Mouse (Mus musculus): ENCODE data around the gene Carm1. TPM values are rescaled to one million over a fixed set of nuclear protein-coding genes. Genes with fewer than 3 reads are reported as not detected.
A peak's percentile ranks its signal among the peaks of the same experiment; 100 is the strongest.

The Carm1 gene
- polyA plus RNA-seq, 1 experiment from 2014 or later: 71.9 TPM

- H3K4me3 ChIP-seq: peak within 1 kb of the TSS; percentile 75
- WGBS: under 1% methylated on average over 45 of the region's 45 CpGs
- no peaks in the 10 kb centered on the region for H3K9me3 ChIP-seq
- peaks cover 25% of the 10 kb centered on the region for H3K4me1 ChIP-seq (replicated peaks)
- peak within 1 kb of the TSS; percentile 99 for H3K27ac ChIP-seq
- DNase-seq (ENCODE audit: low spot score): peak; percentile 100
- peaks cover 25% of the 10 kb centered on the region for H3K36me3 ChIP-seq
- no peaks in the 10 kb centered on the region for H3K27me3 ChIP-seq (ENCODE audit: insufficient read depth, poor library complexity, severe bottlenecking)
Observed at GRCm38 (mm10) chr9:21615617-21616231, 69.0 kb downstream of the Carm1 start, which contains the start of gene Smarca4. TSS of gene Smarca4 (plus strand) at chr9:21616169.

DNA sequence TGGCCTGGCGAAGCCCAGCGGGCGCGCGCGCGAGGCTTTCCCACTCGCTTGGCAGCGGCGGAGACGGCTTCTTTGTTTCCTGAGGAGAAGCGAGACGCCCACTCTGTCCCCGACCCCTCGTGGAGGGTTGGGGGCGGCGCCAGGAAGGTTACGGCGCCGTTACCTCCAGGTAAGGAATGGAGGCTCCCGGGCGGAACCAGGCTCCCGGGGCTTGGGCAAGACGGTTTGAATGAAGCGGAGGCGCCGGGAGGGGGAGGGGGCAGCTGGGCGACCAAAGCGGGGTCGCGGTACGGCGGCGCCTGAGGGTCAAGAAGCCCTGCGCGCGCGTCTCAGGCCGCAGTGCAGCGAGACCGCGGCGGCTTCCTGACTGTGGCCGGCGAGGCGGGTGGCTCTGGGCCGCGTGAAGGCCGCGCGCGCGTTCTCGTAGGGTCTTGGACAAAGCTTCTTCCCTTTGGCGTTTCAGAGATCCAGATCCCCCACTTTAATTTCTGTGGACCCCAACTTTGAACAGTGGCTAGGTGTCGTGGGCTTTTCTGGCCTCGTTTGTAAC is 69.6 kb downstream of the Carm1 start:
- under 1% methylated on average over 57 of the region's 57 CpGs for WGBS
- Histone ChIP-seq H3K27ac (peak overlapping the region; percentile 99), H3K9me3 (no peaks in the 10 kb centered on the region), H3K4me3 (peak overlapping the region; percentile 75), H3K36me3 (peaks cover 27% of the 10 kb centered on the region), H3K4me1 (replicated peaks) (peaks cover 25% of the 10 kb centered on the region), H3K27me3 (ENCODE audit: insufficient read depth, poor library complexity, severe bottlenecking) (no peaks in the 10 kb centered on the region)
- DNase-seq (ENCODE audit: low spot score): no peak

DNA sequence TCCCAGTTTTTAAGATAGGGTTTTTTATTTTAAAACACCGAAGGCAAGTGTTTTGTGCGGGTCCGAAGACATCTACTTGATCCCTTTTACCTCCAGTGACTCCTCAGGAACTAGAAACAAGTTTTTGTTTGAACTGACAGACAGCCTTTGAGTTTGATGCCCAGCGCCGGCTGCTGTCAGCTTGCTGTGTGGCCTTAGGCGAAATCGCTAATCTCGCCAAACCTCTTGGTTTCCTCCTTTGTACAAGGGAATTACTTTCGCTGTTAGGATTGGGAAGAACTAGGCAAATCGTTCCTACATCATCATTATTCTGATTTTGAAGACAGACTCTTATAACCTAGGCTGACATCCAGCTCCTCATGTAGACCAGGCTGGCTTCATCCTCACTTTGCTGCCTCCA is 70.4 kb downstream of the Carm1 start:
- H3K4me1 ChIP-seq (replicated peaks): peaks cover 25% of the 10 kb centered on the region
- peak overlapping the region; percentile 99 for H3K27ac ChIP-seq
- peak; percentile 35 for DNase-seq (ENCODE audit: low spot score)
- H3K9me3 ChIP-seq: no peaks in the 10 kb centered on the region
- WGBS: 11% methylated on average over 10 of the region's 10 CpGs
- H3K27me3 ChIP-seq (ENCODE audit: insufficient read depth, poor library complexity, severe bottlenecking): no peaks in the 10 kb centered on the region
- peaks cover 34% of the 10 kb centered on the region for H3K36me3 ChIP-seq
- peak overlapping the region; percentile 75 for H3K4me3 ChIP-seq

GRCm38 (mm10) chr9:21620229-21620628 is 73.5 kb downstream of the Carm1 start:
- H3K27me3 ChIP-seq (ENCODE audit: insufficient read depth, poor library complexity, severe bottlenecking): no peaks in the 10 kb centered on the region
- WGBS: 91% methylated on average over 4 of the region's 4 CpGs
- H3K27ac ChIP-seq: no peak overlapping the region
- H3K4me3 ChIP-seq: no peak overlapping the region
- no peaks in the 10 kb centered on the region for H3K9me3 ChIP-seq
- no peak for DNase-seq (ENCODE audit: low spot score)
- H3K4me1 ChIP-seq (replicated peaks): peaks cover 18% of the 10 kb centered on the region
- peaks cover 46% of the 10 kb centered on the region for H3K36me3 ChIP-seq

- H3K4me1 ChIP-seq (replicated peaks): peaks cover 18% of the 10 kb centered on the region
- DNase-seq (ENCODE audit: low spot score): no peak
- H3K27me3 ChIP-seq (ENCODE audit: insufficient read depth, poor library complexity, severe bottlenecking): no peaks in the 10 kb centered on the region
- H3K4me3 ChIP-seq: no peak overlapping the region
- no peak overlapping the region for H3K27ac ChIP-seq
- WGBS: 98% methylated on average over 1 of the region's 1 CpGs
- H3K9me3 ChIP-seq: no peaks in the 10 kb centered on the region
- H3K36me3 ChIP-seq: peaks cover 55% of the 10 kb centered on the region
Observed at GRCm38 (mm10) chr9:21622676-21623075, 76.0 kb downstream of the Carm1 start.

GRCm38 (mm10) chr9:21625342-21626339 is 78.9 kb downstream of the Carm1 start:
- H3K27ac ChIP-seq: no peak overlapping the region
- no peaks in the 10 kb centered on the region for H3K9me3 ChIP-seq
- H3K36me3 ChIP-seq: peaks cover 39% of the 10 kb centered on the region
- no peaks in the 10 kb centered on the region for H3K27me3 ChIP-seq (ENCODE audit: insufficient read depth, poor library complexity, severe bottlenecking)
- DNase-seq (ENCODE audit: low spot score): no peak
- WGBS: 90% methylated on average over 10 of the region's 10 CpGs
- H3K4me3 ChIP-seq: no peak overlapping the region
- 0 out of 2 replicates have a peak, but pooled peaks cover 6% of the 10 kb centered on the region for H3K4me1 ChIP-seq (replicated peaks)

DNA sequence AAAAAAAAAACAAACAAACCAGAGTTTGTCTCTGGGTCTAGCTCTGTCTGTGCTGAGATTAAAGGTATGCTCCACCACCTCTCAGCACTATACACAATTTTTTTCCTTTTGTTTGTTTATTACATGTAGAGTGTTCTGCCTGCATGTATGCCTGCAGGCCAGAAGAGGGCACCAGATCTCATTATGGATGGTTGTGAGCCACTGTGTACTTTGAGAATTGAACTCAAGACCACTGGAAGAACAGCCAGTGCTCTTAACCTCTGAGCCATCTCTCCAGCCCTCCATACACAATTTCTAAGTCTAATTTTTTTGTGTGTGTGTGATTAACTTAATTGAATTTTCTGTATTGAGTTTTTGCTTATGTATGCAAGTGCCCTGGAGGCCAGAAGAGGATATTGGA is 79.9 kb downstream of the Carm1 start:
- Histone ChIP-seq H3K36me3 (peaks cover 41% of the 10 kb centered on the region), H3K27ac (no peak overlapping the region), H3K27me3 (ENCODE audit: insufficient read depth, poor library complexity, severe bottlenecking) (no peaks in the 10 kb centered on the region), H3K4me3 (no peak overlapping the region), H3K4me1 (replicated peaks) (0 out of 2 replicates have a peak, but pooled peaks cover 6% of the 10 kb centered on the region), H3K9me3 (no peaks in the 10 kb centered on the region)
- no peak for DNase-seq (ENCODE audit: low spot score)

- Histone ChIP-seq H3K9me3 (no peaks in the 10 kb centered on the region), H3K4me1 (replicated peaks) (0 out of 2 replicates have a peak, but pooled peaks cover 6% of the 10 kb centered on the region), H3K27me3 (ENCODE audit: insufficient read depth, poor library complexity, severe bottlenecking) (no peaks in the 10 kb centered on the region), H3K4me3 (no peak overlapping the region), H3K27ac (no peak overlapping the region), H3K36me3 (peaks cover 37% of the 10 kb centered on the region)
- WGBS: 91% methylated on average over 5 of the region's 5 CpGs
- no peak for DNase-seq (ENCODE audit: low spot score)
Observed at GRCm38 (mm10) chr9:21627145-21627795, 80.6 kb downstream of the Carm1 start.

DNA sequence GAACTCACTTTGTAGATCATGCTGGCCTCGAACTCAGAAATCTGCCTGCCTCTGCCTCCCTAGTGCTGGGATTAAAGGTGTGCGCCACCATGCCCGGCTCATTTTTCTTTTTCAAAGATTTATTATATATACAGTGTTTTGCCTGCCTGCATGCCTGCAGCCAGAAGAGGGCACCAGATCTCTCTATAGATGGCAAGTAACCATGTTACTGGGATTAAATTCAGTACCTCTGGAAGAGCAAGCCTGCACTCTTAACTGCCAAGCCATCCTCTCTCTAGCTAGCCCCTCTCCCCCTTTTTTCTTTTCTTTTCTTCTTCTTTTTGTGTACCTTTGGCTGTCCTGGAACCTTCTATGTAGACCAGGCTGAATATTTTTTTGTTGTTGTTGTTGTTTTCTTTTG is 84.0 kb downstream of the Carm1 start:
- peak; percentile 20 for DNase-seq (ENCODE audit: low spot score)
- H3K4me3 ChIP-seq: no peak overlapping the region
- WGBS: 88% methylated on average over 3 of the region's 3 CpGs
- H3K9me3 ChIP-seq: no peaks in the 10 kb centered on the region
- no peaks in the 10 kb centered on the region for H3K27me3 ChIP-seq (ENCODE audit: insufficient read depth, poor library complexity, severe bottlenecking)
- H3K27ac ChIP-seq: no peak overlapping the region
- H3K4me1 ChIP-seq (replicated peaks): 0 out of 2 replicates have a peak, but pooled peaks cover 2% of the 10 kb centered on the region
- H3K36me3 ChIP-seq: peaks cover 57% of the 10 kb centered on the region

GRCm38 (mm10) chr9:21633106-21633505 is 86.4 kb downstream of the Carm1 start:
- 76% methylated on average over 3 of the region's 3 CpGs for WGBS
- Histone ChIP-seq H3K9me3 (no peaks in the 10 kb centered on the region), H3K27ac (no peak overlapping the region), H3K4me1 (replicated peaks) (no peaks in the 10 kb centered on the region), H3K4me3 (no peak overlapping the region), H3K27me3 (ENCODE audit: insufficient read depth, poor library complexity, severe bottlenecking) (no peaks in the 10 kb centered on the region), H3K36me3 (peaks cover 76% of the 10 kb centered on the region)
- DNase-seq (ENCODE audit: low spot score): no peak

GRCm38 (mm10) chr9:21635639-21636038 is 88.9 kb downstream of the Carm1 start:
- H3K36me3 ChIP-seq: peaks cover 94% of the 10 kb centered on the region
- WGBS: 88% methylated on average over 7 of the region's 7 CpGs
- DNase-seq (ENCODE audit: low spot score): no peak

DNA sequence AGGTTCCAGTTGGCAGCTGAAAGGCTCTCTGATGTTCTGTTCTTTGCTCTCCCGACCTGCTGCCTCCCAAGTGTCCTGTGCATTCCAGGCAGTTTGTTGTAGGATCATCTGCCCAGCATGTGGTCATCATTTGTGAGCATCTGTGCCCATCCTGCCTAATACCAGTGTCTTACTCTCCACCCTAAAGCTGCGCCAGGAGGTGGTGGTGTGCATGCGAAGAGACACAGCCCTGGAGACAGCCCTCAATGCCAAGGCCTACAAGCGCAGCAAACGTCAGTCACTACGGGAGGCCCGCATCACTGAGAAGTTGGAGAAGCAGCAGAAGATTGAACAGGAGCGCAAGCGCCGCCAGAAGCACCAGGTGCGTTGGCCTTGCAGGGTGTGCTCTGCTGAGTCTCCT is 92.3 kb downstream of the Carm1 start:
- WGBS: 96% methylated on average over 11 of the region's 11 CpGs

More at GRCm38 (mm10) chr9:21635639-21636038, 88.9 kb downstream of the Carm1 start:
- Histone ChIP-seq H3K27me3 (ENCODE audit: insufficient read depth, poor library complexity, severe bottlenecking) (no peaks in the 10 kb centered on the region), H3K27ac (no peak overlapping the region), H3K9me3 (no peaks in the 10 kb centered on the region), H3K4me3 (no peak overlapping the region), H3K4me1 (replicated peaks) (no peaks in the 10 kb centered on the region)

More for the DNA sequence above, 92.3 kb downstream of the Carm1 start:
- Histone ChIP-seq H3K27ac (no peak overlapping the region), H3K36me3 (peaks cover 100% of the 10 kb centered on the region), H3K4me1 (replicated peaks) (no peaks in the 10 kb centered on the region), H3K4me3 (no peak overlapping the region), H3K27me3 (ENCODE audit: insufficient read depth, poor library complexity, severe bottlenecking) (no peaks in the 10 kb centered on the region), H3K9me3 (no peaks in the 10 kb centered on the region)
- no peak for DNase-seq (ENCODE audit: low spot score)
